Mouse (Mus musculus) hindbrain, embryonic 13.5 days (tissue): Measurements from ENCODE around the gene Krtap4-6. TPM values are rescaled to one million over a fixed set of nuclear protein-coding genes. Genes with fewer than 3 reads are reported as not detected.

Source experiments
- ATAC-seq: fragments of 200-750 bp; cut with Nextera tagmentation; 2 replicates; pipeline ENCODE4 v1.8.0; 2017; ENCODE audit warnings: moderate TSS enrichment; ENCODE audit not compliant: low FRiP score
- H3K27ac ChIP-seq: fragments of 300-500 bp; sonication (generic); 2 replicates; pipeline ENCODE4 v1.5.1; 2015; ENCODE audit warnings: inconsistent platforms, mild to moderate bottlenecking, moderate library complexity
- H3K27me3 ChIP-seq: fragments of 300-500 bp; sonication (generic); 2 replicates; pipeline ENCODE4 v1.6.1; 2015; ENCODE audit warnings: mild to moderate bottlenecking, inconsistent platforms
- H3K36me3 ChIP-seq: fragments of 300-500 bp; sonication (generic); 2 replicates; pipeline ENCODE4 v1.6.1; 2015; ENCODE audit warnings: mild to moderate bottlenecking, inconsistent platforms
- H3K4me1 ChIP-seq: fragments of 300-500 bp; sonication (generic); replicated peaks from 2 replicates; pipeline ENCODE4 v1.6.1; 2015; ENCODE audit warnings: inconsistent platforms
- H3K4me2 ChIP-seq: fragments of 300-500 bp; sonication (generic); 2 replicates; pipeline ENCODE4 v1.6.1; 2015; ENCODE audit warnings: inconsistent platforms, mild to moderate bottlenecking, moderate library complexity
- H3K4me3 ChIP-seq: fragments of 300-500 bp; sonication (generic); 2 replicates; pipeline ENCODE4 v1.5.1; 2015; ENCODE audit warnings: mild to moderate bottlenecking, inconsistent platforms
- H3K9ac ChIP-seq: fragments of 300-500 bp; sonication (generic); 2 replicates; pipeline ENCODE4 v1.6.1; 2015; ENCODE audit warnings: mild to moderate bottlenecking, inconsistent platforms
- H3K9me3 ChIP-seq: fragments of 300-500 bp; sonication (generic); 2 replicates; pipeline ENCODE4 v1.6.1; 2016; ENCODE audit warnings: inconsistent platforms
- WGBS: fragments of 180-500 bp; shearing (Covaris S2); methylation state at CpG from one replicate; pipeline ENCODE4 v1.1.7; 2015; 5-methylcytosine and 5-hydroxymethylcytosine counted together
- polyA plus RNA-seq: library from polyadenylated mRNA; unstranded; fragments of >200 nt; fragmentation: Nextera tagmentation; extraction: Ambion mirVana; gene quantifications from 2 replicates; pipeline ENCODE4 v1.2.1, GENCODE M21; 2015

Gene Krtap4-6
- polyA plus RNA-seq, 1 experiment from 2014 or later, result not detected

DNA sequence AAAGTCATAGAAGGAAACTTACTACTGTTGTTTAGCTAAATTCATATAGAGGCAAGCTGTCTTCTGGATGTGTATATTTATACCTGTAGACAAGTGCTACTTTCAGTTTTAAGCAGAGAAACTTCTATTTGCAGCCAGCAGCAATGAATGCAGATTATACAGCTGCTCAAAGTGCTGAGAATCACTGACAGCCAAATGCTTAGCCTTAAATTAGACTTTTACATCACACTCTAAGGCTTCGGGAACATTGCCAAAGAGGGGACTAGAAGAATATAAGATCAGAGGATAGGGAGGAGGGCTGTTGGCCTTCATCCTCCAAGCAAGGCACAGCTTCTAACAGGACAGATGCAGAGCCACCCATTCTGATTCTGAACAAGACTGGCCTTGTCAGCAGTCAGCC lies 28.7 kb downstream of the Krtap4-6 start:
- no peak overlapping the region for H3K4me2 ChIP-seq
- 88% methylated on average over 1 of the region's 1 CpGs for WGBS
- H3K4me3 ChIP-seq, result no peak overlapping the region
- no peak for ATAC-seq
- no peak overlapping the region for H3K27ac ChIP-seq
- no peaks in the 10 kb centered on the region for H3K9me3 ChIP-seq
- H3K9ac ChIP-seq, result no peak overlapping the region
- H3K27me3 ChIP-seq, result no peaks in the 10 kb centered on the region
- H3K36me3 ChIP-seq, result no peaks in the 10 kb centered on the region
- no peaks in the 10 kb centered on the region for H3K4me1 ChIP-seq

DNA sequence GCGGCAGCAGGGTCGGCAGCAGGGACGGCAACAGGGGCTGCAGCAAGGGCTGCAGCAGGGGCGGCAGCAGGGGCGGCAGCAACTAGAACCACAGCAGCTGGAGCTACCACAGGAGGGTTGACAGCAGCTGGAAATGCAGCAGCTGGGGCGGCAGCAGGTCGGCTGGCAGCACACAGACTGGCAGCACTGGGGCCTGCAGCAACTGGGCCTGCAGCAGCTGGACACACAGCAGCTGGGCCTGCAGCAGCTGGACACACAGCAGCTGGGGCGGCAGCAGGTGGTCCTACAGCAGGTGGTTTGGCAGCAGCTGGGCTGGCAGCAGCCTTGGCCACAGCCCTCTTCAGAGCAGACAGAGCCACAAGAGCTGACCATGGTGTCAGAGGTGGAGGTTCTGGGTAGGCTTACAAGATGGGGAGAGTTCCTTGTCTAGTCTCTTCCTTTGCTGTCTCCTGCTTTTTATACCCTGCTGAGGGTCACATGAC lies 31.1 kb downstream of the Krtap4-6 start, which contains the start of gene Krtap4-2:
Gene Krtap4-2 (minus strand): TSS at position 432 of the 482 bp plus-strand sequence.
- no peaks in the 10 kb centered on the region for H3K4me1 ChIP-seq
- H3K27ac ChIP-seq, result no peak within 1 kb of the TSS
- H3K4me3 ChIP-seq, result no peak within 1 kb of the TSS
- no peak for ATAC-seq
- H3K36me3 ChIP-seq, result no peaks in the 10 kb centered on the region
- H3K9me3 ChIP-seq, result no peaks in the 10 kb centered on the region
- 42% methylated on average over 8 of the region's 8 CpGs for WGBS
- H3K4me2 ChIP-seq, result no peak within 1 kb of the TSS
- H3K9ac ChIP-seq, result no peak within 1 kb of the TSS
- H3K27me3 ChIP-seq, result no peaks in the 10 kb centered on the region

DNA sequence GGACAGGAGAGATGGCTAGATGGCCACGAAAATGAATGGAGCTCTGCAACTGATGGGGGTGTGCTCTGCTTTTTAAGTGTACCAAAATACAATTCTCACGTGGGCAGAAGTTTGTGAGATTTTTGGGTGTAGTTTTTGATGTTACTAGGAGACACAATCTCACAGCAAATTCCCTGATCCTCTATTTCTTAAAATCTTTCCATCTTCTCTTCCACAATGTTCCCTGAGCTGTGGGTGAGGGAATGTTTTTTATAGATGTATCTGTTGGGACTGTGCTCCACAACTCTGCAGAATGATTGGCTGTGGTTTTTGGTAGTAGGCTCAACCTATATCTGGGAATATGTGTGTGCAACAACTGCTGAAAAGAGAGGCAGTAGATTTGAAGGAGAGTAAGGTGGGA lies 32.5 kb downstream of the Krtap4-6 start:
- H3K4me2 ChIP-seq, result no peak overlapping the region
- no peaks in the 10 kb centered on the region for H3K27me3 ChIP-seq
- no peaks in the 10 kb centered on the region for H3K36me3 ChIP-seq
- no peak overlapping the region for H3K4me3 ChIP-seq
- no peak for ATAC-seq
- no peak overlapping the region for H3K27ac ChIP-seq
- whole genome bisulfite sequencing, result 77% methylated on average over 2 of the region's 2 CpGs
- H3K9me3 ChIP-seq, result no peaks in the 10 kb centered on the region
- no peak overlapping the region for H3K9ac ChIP-seq
- H3K4me1 ChIP-seq, result no peaks in the 10 kb centered on the region

DNA sequence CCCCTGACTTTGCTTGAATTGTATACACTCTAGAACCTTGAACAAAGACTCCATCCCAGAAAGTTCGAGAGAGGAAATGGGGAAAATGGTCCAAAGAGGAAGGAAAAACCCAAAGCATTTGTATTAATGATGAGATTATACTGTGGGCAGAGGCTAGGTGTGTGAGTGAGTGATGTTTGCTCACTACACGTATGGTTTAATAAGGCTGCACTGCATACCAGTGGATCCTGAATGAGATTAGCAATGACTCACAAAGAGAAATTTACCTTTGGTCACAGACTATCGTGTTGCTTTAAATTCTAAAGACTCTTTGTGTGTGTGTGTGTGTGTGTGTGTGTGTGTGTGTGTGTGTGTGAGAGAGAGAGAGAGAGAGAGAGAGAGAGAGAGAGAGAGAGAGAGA lies 34.9 kb downstream of the Krtap4-6 start:
- no peak overlapping the region for H3K4me3 ChIP-seq
- H3K27ac ChIP-seq, result no peak overlapping the region
- no peak overlapping the region for H3K9ac ChIP-seq
- H3K4me1 ChIP-seq, result no peaks in the 10 kb centered on the region
- no peak overlapping the region for H3K4me2 ChIP-seq
- H3K9me3 ChIP-seq, result no peaks in the 10 kb centered on the region
- 84% methylated on average over 3 of the region's 3 CpGs for WGBS
- ATAC-seq, result no peak
- no peaks in the 10 kb centered on the region for H3K36me3 ChIP-seq
- no peaks in the 10 kb centered on the region for H3K27me3 ChIP-seq

DNA sequence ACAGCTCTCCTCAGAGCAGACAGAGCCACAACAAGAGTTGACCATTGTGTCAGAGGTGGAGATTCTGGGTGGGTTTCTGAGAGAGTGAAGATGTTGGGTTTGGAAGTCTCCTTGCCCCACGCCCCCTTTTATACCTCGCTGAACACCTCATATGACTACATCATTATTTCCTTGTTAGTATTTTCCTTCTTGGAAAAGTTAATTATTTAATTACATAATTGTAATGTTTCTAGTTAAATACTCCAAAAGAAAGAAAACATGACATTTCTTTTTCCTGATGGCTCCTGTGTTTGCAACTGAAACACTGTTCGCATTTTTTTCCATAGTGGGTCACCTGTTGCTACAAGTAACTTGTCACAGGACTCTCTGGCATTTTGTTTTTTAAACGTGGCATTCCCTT lies 37.6 kb downstream of the Krtap4-6 start, which contains the start of gene Krtap4-1:
Gene Krtap4-1 (minus strand): TSS at position 101 of the 400 bp plus-strand sequence.
- Histone ChIP-seq H3K27me3 (no peaks in the 10 kb centered on the region), H3K9me3 (no peaks in the 10 kb centered on the region), H3K4me2 (no peak within 1 kb of the TSS), H3K4me1 (no peaks in the 10 kb centered on the region), H3K36me3 (no peaks in the 10 kb centered on the region), H3K27ac (no peak within 1 kb of the TSS), H3K9ac (no peak within 1 kb of the TSS), H3K4me3 (no peak within 1 kb of the TSS)
- ATAC-seq, result no peak
- WGBS, result 86% methylated on average over 4 of the region's 4 CpGs

DNA sequence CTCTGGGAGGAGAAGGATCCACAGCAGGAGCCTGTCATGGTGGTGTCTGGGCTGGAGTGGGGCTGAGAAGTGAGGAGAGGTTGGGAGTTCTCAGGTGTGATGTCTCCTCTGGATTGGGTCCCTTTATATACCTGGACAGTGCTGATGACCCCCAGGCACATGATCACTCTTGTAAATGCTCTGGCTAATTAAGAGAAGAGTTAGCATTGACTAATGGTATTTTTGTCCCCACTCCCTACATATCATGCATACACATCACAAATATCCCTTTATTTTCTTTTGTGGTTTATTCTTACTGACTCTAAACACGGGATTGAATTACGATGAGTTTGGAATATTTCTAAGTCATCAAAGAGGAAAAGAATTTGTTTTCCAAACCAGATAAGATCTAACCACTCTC lies 45.4 kb downstream of the Krtap4-6 start, which contains the start of gene Gm11562:
Gene Gm11562 (minus strand): TSS at position 101 of the 400 bp plus-strand sequence.
- no peaks in the 10 kb centered on the region for H3K36me3 ChIP-seq
- H3K4me3 ChIP-seq, result no peak within 1 kb of the TSS
- no peak within 1 kb of the TSS for H3K27ac ChIP-seq
- H3K4me1 ChIP-seq, result no peaks in the 10 kb centered on the region
- H3K27me3 ChIP-seq, result no peaks in the 10 kb centered on the region
- WGBS, result 96% methylated on average over 2 of the region's 2 CpGs
- H3K9me3 ChIP-seq, result no peaks in the 10 kb centered on the region
- ATAC-seq, result no peak
- H3K9ac ChIP-seq, result no peak within 1 kb of the TSS
- no peak within 1 kb of the TSS for H3K4me2 ChIP-seq

Other genes with a start within 250 kb of the Krtap4-6 start
- 0.13 TPM in 1 of 2 replicates, not detected in the other for gene Krt12, start 243.7 kb downstream of the Krtap4-6 start, polyA plus RNA-seq
- gene Krt20, start 227.8 kb downstream of the Krtap4-6 start, polyA plus RNA-seq, result 0.17 and 0.22 TPM in 2 replicates
- 0.10 and 0.17 TPM in 2 replicates for gene Krt23, start 172.8 kb downstream of the Krtap4-6 start, polyA plus RNA-seq
- not detected in 2 replicates for gene Krt39, start 144.6 kb downstream of the Krtap4-6 start, polyA plus RNA-seq
- gene Krt40, start 122.8 kb downstream of the Krtap4-6 start, polyA plus RNA-seq, result not detected in 2 replicates
- not detected in 2 replicates for gene Krtap3-3, start 115.1 kb downstream of the Krtap4-6 start, polyA plus RNA-seq
- not detected in 2 replicates for gene Krtap3-2, start 109.1 kb downstream of the Krtap4-6 start, polyA plus RNA-seq
- gene Gm11939, start 106.5 kb downstream of the Krtap4-6 start, polyA plus RNA-seq, result not detected in 2 replicates
- not detected in 2 replicates for gene Krtap3-1, start 99.3 kb downstream of the Krtap4-6 start, polyA plus RNA-seq
- not detected in 2 replicates for gene Krtap1-5, start 84.9 kb downstream of the Krtap4-6 start, polyA plus RNA-seq
- gene Krtap1-4, start 82.3 kb downstream of the Krtap4-6 start, polyA plus RNA-seq, result not detected in 2 replicates
- gene Krtap1-3, start 74.6 kb downstream of the Krtap4-6 start, polyA plus RNA-seq, result not detected in 2 replicates
- not detected in 2 replicates for gene Krtap9-3, start 67.9 kb downstream of the Krtap4-6 start, polyA plus RNA-seq
- not detected in 2 replicates for gene Gm11938, start 62.7 kb downstream of the Krtap4-6 start, polyA plus RNA-seq
- not detected in 2 replicates for gene Gm11937, start 55.8 kb downstream of the Krtap4-6 start, polyA plus RNA-seq
- gene Krtap2-4, start 51.1 kb downstream of the Krtap4-6 start, polyA plus RNA-seq, result not detected in 2 replicates
- gene Gm11562, start 45.5 kb downstream of the Krtap4-6 start, polyA plus RNA-seq, result not detected in 2 replicates
- gene Krtap4-1, start 37.7 kb downstream of the Krtap4-6 start, polyA plus RNA-seq, result not detected in 2 replicates
- not detected in 2 replicates for gene Krtap4-2, start 30.9 kb downstream of the Krtap4-6 start, polyA plus RNA-seq
- not detected in 2 replicates for gene Krtap4-7, start 21.9 kb downstream of the Krtap4-6 start, polyA plus RNA-seq
- not detected in 2 replicates for gene Gm11555, start 15.7 kb downstream of the Krtap4-6 start, polyA plus RNA-seq
- not detected in 2 replicates for gene Gm11563, start 7.0 kb downstream of the Krtap4-6 start, polyA plus RNA-seq
- not detected in 2 replicates for gene Gm14190, start 24.8 kb upstream of the Krtap4-6 start, polyA plus RNA-seq
- not detected in 2 replicates for gene Gm14180, start 68.3 kb upstream of the Krtap4-6 start, polyA plus RNA-seq
- not detected in 2 replicates for gene Gm11595, start 107.0 kb upstream of the Krtap4-6 start, polyA plus RNA-seq
- gene Krtap4-8, start 114.7 kb upstream of the Krtap4-6 start, polyA plus RNA-seq, result not detected in 2 replicates
- not detected in 2 replicates for gene Krtap4-9, start 119.2 kb upstream of the Krtap4-6 start, polyA plus RNA-seq
- not detected in 2 replicates for gene Gm11596, start 127.5 kb upstream of the Krtap4-6 start, polyA plus RNA-seq
- not detected in 2 replicates for gene Gm11569, start 133.0 kb upstream of the Krtap4-6 start, polyA plus RNA-seq
- not detected in 2 replicates for gene Gm11554, start 138.5 kb upstream of the Krtap4-6 start, polyA plus RNA-seq
- gene Krtap4-13, start 143.9 kb upstream of the Krtap4-6 start, polyA plus RNA-seq, result not detected in 2 replicates
- gene Gm11564, start 149.7 kb upstream of the Krtap4-6 start, polyA plus RNA-seq, result not detected in 2 replicates
- not detected in 2 replicates for gene 2300003K06Rik, start 172.1 kb upstream of the Krtap4-6 start, polyA plus RNA-seq
- not detected in 2 replicates for gene Krtap4-16, start 185.6 kb upstream of the Krtap4-6 start, polyA plus RNA-seq
- gene Gm11568, start 192.0 kb upstream of the Krtap4-6 start, polyA plus RNA-seq, result not detected in 2 replicates
- not detected in 2 replicates for gene Gm11559, start 198.5 kb upstream of the Krtap4-6 start, polyA plus RNA-seq
- not detected in 2 replicates for gene Krtap9-1, start 207.4 kb upstream of the Krtap4-6 start, polyA plus RNA-seq
- gene Gm11567, start 213.2 kb upstream of the Krtap4-6 start, polyA plus RNA-seq, result not detected in 2 replicates
- gene Krtap31-1, start 242.0 kb upstream of the Krtap4-6 start, polyA plus RNA-seq, result not detected in 2 replicates
- gene Gm11565, start 248.8 kb upstream of the Krtap4-6 start, polyA plus RNA-seq, result not detected in 2 replicates